Mouse (Mus musculus) right cerebral cortex, adult 2 months (tissue): Measurements from ENCODE around the gene Meis2.

ENCODE experiments used
- DNase-seq, 2 experiments: peaks; one replicate each; pipeline ENCODE4 v3.0.0; 2021 to 2022; ENCODE audit warnings: low spot score in 2 of 2

Gene Meis2

DNA sequence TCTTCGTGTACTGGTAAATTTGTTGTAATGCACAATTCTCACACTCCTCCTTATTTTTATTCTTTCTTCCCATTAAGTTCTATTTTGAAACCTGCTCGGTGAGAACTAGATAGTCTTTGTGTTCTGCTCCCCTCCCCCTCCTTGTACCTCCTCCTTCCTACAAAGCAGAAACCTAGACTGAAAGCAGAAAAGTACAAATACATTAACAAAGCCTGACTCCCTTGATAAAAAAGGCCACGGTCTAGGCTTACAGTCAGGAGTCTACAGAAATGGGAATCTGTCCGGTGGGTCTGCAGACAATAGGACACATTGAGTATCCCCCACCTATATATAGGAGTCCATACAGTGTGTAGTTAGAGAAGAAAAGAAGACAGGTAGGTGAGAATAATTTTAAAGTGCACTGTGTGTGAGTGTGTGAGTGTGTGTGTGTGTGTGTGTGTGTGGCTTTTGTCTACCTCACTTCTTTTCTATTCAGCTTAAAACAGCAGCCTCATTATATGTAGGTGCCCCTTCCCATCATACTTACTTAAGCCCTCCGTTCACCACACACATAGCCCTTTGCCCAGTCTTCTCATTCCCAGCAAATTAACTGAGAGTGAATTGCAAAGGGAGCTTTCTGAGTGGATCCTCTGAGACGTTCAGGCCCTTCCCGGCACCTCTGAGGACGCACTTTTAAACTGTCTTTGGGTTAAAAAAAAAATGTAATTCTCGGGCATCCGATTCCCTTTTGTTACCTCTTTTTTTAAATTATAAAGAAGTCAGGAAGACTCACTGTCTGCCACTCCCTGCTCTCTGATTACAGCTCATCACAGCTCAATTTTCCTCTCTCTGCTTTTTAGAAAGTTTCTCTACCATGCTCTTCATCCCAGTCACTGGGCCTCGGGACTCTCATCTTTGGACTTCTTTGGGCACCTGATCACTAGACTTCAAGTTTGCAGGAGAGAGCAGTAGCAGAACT is 208.2 kb downstream of the Meis2 start:
- DNase-seq, result no peak

DNA sequence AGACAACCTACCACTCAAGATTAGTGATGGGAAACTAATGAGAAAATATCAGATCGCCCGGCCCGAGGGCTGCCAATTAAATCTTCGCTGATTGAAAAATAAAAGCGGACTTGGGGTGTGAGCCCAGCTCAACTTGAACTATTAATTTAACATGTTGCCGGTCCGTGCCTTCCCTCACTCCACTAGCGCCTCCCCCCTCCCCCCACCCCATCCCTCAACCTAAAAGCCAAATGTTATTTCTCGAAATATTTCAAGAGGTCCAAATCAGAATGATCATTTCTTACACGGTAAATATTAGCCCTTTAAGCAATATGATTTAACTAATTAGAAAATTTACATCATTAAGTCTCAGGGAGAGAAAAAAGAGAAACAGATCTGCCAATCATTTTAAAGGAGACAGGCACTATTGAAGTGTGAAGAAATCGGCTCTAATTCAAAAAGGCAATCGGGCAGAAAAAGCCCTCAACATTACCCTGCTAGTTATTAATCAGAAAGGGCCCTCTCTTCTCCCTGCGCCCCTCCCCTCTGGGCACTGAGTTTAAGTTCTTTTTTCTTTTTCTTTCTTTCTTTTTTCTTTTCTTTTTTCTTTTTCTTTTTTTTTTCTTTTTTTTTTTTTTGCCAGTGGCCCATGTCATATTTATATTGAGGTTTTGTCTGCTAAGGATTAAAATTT is 209.1 kb downstream of the Meis2 start:
- no peak for DNase-seq

DNA sequence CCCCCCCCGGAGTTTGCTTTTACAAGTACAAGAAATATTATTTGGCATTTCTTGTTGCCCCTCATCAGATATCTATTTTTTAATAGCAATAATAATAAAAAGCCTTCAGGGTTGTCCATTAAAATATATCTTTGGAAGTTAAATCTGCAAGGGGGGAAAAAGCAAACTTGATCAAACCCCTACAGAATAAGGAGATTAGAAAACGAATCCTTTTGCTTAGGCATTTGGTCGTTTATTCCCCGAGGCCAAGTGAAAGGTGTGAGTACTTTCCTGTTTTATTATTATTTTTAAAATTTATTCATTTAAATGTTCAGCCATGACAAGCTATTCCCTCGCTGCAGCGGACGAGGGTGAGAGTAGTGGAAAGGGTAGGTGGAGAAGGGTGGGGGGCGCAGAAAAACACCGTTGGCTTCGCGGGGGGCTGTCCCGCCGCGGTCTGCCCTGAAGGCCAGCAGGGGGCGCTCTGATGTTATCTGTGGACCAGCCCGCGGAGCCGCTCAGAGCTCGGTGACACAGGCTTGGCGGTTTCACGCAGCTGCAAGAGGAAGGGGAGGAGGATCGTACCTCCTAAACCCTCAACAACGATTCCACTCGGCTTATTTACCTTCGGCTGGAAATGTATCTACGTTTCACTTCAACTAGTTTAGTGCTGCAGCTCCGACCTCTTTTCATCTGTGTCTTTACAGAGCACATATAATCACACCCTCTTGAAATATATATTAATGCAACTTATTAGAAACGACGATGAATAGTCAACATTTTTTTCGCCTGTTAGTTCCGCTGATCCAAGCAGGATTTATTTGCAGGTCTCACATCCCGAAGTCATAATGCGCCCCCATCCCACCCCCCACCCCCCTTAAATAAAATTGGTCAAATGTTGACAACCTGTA is 209.9 kb downstream of the Meis2 start:
- peak; percentile 86 to 88 for DNase-seq

DNA sequence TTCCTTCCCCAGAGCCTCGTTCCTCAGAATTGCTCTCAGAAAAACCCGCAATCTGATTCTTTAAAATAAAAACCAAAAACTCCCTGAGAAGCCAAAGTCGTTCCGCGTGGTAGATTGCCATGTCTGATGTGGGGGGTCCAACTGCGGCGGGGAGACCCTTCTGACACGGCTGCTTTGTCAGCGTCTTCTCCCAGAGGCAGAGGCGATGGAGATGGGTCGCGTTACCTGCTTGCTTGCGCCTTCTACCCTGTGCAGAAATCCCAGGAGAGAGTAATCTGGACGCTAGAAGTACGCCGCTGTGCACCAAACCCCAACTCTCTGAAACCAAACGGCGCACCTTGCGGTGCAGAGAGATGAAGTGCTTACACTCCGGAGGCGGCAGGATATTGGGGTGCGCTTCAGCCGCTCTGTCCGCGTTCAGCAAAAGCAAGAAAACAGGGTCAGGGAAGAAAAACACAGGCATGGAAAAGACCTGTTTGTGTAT is 210.8 kb downstream of the Meis2 start:
- DNase-seq, result peak in 1 of 2 experiments; percentile 34

DNA sequence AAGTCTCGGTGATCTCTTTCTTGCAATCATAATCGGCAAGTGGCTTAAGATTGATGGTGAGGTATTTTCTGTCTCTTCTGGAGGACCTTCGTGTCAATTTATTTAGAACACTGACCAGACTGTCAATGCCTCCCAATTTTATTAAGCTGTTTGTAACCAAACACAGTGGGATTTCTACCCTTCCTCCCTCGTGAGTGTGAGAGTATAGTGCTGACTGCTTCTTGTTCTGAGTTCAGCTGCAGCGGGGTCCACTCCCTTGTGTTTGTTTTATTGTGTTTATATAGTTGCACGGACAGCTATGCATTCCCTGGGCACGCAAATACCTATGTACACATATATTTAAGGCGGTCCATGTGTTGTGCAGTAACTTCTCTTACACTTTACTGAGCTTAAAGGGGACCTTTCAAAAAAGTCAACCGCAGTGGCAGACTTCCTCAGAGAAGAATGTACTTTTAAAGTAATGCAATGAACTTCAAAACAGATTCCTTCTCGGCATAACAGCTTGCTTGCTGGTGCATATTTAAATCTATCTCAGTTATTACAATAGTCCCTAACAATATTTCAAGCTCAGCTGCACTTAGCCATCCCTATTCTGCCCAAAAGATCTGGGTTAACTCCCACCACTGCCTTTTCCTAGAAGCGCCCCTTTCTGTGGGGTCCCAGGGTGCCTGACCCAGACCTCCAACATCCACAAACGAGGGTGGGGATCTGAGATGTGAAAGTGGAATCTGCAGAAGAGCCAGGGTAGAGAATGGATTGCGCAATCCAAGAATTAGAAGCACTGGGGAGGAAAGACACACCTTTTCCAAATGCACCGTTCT is 211.4 kb downstream of the Meis2 start:
- peak in 1 of 2 experiments; percentile 17 for DNase-seq

DNA sequence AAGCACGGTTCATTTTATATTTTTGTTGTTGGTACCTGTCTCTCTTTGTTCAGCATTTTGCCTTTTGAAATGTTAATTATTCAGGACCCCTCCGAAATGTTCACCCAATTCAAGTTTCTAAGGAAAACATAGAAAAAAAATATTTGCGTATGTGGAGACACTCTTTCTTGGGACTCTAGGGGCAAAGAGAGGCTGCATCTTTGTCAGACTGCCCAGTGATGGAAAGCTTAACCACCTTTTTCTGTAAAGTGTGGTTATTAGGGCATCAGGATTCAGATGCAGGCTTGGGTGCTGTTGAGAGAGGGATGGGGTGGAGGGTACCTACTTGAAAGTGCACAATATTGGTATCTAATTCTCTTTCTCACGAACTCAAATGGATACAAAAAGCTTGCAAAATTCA is 212.4 kb downstream of the Meis2 start:
- no peak for DNase-seq

DNA sequence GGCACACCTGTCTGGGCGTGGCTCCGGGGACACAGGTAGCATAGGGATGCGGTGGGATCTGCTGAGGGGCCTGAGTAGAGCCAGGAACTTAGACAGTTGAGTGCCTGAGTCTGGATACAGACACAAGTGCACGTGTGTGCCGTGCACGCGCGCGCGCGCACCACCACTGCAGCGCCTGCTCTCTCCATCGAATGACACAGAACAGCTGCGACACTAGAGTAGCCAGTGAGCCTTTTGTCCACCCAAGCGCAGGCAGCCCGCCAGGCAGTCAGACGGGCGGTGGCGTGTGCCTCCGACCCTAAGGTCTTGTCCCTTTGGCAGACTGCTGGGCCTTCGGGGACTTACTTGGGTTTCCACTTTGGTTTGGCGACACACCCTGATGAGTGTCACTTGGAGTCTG is 213.0 kb downstream of the Meis2 start:
- DNase-seq, result peak in 1 of 2 experiments; percentile 42

DNA sequence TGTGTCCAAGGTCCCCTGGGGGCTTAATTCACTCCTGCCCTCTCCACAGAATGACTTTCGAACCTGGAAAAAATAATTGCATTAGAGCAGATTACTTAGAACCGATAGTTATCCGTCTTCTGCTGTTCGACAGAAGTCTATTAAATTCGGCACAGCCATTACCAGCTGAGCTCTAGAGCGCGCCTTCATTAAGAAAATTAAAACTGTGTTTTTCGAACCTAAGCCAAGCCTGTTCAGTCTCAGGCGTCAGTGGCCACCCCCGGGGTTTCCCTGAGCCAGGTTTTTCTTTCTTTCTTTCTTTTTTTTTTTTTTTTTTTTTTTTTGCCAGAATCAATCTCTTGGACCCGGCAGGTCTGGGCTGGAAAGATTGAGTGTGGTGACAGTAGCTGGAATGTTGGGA is 213.5 kb downstream of the Meis2 start:
- DNase-seq, result no peak

DNA sequence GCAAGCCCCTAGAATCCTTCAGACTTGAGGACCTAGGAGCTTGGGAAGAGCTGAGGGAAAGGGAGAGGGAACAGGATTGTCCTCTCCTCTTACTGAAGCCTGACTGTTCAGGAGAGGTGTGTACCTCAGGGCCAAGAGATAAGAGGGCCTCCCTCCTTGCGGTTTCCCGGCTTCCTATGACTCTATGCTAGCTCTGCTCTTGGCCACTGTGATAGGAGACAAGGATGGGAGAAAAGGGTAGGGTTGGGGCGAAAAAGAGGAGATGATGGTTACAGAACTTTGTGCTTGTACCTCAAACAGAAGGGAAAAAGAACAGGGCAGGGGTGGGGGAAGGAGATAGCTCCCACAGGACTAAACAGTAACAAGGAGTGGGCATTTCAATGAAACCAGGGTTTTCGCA is 214.7 kb downstream of the Meis2 start:
- DNase-seq, result no peak

DNA sequence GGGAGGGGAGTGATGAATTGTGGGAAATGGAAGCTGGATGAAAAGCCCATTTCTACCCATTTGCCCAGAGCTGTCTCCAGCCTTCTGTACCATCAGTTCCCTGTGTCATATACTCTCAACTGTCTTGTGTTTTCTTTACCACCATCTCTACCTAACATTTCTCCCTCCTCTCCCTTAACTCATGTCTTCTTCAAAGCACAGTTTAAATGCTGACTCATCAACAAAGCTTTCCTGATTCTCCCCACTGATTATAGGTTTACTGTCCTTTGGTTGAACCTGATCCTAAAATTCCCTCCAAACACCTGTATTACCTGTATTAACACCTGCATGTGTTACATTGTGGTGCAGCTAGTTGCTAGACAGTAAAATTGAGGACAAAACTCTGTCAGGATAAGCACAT is 222.8 kb downstream of the Meis2 start:
- DNase-seq, result no peak

DNA sequence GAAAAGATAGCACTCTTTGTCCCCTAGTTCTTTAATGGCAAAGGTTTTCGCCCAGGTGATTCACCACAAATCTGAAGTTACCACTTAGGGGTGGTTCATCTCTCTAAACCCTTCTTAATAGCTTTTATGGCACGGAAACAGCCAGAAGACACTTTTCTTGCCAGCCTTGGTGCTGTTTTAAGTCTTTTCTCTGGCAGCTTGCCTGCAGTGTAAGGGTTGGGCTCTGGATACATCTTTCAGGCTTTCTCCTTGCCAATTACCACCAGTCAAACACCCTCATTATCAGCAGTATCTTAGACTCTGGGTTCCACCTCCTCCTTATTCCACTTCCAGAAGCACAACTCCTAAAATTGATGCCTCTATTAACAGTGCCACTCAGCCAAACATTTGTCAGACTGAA is 229.6 kb downstream of the Meis2 start:
- DNase-seq, result no peak

DNA sequence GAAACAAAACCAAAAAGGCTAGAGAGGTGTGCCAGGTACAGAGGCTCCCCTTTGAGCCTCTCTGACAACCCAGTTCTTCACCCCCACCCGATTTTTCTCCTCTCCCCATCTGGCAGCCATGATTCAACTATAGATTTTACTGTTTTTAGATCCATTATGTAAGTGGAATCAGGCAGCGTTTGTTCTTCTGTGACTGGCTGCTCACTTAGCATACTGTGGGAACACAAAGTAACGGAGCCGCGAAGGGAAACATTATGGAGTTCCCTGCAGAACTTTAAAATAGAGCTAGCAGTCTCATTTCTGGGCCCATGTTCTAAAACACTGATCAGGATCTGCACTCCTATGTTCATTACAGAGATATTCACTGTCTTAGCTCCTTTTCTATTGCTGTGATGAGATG is 243.3 kb downstream of the Meis2 start:
- DNase-seq, result peak; percentile 46 to 59

DNA sequence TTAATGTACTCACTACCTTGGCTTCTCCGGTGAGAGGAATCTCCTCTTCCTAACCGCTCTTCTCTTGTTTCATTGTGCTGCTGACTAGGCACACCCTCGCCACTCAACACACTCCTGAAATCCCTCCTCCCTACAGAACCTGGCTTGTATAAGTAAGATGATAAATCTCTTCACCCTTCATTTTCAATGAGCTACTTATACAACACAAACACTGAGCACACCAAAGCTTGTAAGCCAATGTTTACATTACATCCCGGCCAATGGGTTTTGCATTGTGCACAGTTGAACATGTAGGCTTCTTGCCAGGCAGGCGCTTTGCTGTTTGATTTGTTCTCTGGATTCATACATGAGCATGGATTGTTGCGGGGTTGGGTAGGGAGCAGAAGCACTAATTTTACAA is 247.7 kb downstream of the Meis2 start:
- no peak for DNase-seq

DNA sequence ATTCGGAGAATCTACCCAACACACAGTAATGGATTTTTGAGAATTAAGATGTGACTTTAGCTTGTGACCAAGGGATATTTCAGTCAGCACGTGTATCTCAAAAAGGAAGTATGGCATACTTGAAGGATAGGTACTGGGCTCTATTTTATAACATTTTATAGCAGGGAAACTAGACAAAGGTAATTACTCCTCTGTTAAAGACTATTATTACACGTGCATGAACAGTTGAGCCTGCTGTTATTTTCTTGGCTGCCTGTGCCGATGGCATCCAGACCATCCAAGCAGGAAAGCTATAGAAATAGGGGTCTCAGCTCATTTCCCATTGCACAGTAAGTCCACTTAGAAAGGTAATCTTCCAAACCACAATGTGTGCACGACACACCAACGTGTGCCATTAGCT is 251.9 kb downstream of the Meis2 start:
- DNase-seq, result no peak

DNA sequence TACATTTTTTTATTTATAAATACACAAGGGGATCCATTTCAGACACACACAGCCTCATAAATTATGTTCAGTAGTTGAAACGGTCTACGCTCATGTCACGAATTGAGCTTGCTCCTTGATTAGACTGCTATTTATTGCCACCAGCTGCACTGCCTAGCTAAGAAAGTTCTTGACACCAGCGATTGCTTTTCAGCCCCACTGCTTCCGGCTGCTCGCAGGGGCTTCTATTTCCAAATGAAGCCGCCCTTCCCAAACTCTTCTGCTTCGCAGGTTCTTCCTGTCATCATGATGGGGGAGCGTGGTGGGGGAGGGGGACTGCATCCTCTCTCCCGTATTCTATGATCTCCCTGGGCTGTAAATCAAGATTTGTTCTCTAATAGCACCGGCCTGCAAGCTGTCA is 252.3 kb downstream of the Meis2 start:
- no peak for DNase-seq
